Mouse (Mus musculus) E14TG2a.4 (cell line): ENCODE data around the gene Cacna1g.

Experiments used
- CTCF ChIP-seq: conservative IDR thresholded peaks from 2 replicates; pipeline ENCODE4 v1.5.1; 2014; ENCODE audit warnings: low read length
- NANOG ChIP-seq: IDR thresholded peaks from 2 replicates; pipeline ENCODE4 v1.6.1; 2014; ENCODE audit warnings: borderline replicate concordance, low read length, mixed read lengths
- POU5F1 ChIP-seq: IDR thresholded peaks from 2 replicates; pipeline ENCODE4 v1.6.1; 2014; ENCODE audit warnings: low read length, borderline replicate concordance

- TF ChIP-seq CTCF (no peak), POU5F1 (no peak), NANOG (no peak)
These were observed 26.4 kb upstream of the Cacna1g start for GRCm38 (mm10) chr11:94500362-94500761.
